Mouse (Mus musculus): ENCODE data around the gene Gm42791. TPM values are rescaled to one million over a fixed set of nuclear protein-coding genes. Genes with fewer than 3 reads are reported as not detected.

The Gm42791 gene
- total and polyA plus RNA-seq, 2 experiments = not detected

DNA sequence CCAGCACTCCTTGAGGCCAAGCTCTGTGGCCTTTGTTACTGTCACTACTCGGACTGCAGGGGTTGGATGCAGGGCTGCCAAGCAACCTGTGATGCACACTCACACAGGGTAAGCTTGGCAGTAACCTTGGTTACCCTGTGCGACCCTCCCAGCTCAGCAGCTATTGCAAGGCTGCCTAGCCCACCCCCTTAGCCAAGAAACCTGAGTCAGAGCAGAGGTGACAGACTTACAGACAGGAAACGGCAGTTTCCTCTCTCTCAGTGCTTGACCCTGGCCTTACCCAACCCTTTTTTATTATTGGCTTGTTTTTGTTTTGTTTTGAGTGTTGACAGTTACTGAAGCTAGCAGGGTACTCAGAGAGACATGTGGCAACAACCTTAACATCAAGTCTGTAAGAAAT lies 82.7 kb downstream of the Gm42791 start:
- no peak overlapping the region for H3K4me3 ChIP-seq (ENCODE audit: insufficient read depth, low read depth, low read length)
- no peaks in the 10 kb centered on the region for H3K79me2 ChIP-seq (ENCODE audit: control insufficient read depth, insufficient read depth, low read length)
- H3K9ac ChIP-seq (ENCODE audit: low read depth, low read length) = no peak overlapping the region
- WGBS = 63% methylated on average over 3 of the region's 3 CpGs
- peaks cover 2% of the 10 kb centered on the region; the same call in 1 of the 2 replicates for H3K36me3 ChIP-seq (ENCODE audit: control insufficient read depth, insufficient read depth, low read length)
- no peak for DNase-seq (ENCODE audit: extremely low read depth, low read depth, low spot score)
- no peaks in the 10 kb centered on the region for H3K27me3 ChIP-seq (ENCODE audit: control insufficient read depth, insufficient read depth, low read length)
- H3K27ac ChIP-seq (replicated peaks; ENCODE audit: insufficient read depth, low read depth, low read length) = no peak overlapping the region
- no peak for TF ChIP-seq POLR2A (IDR thresholded peaks at IDR 0.05; ENCODE audit: extremely low read depth, insufficient read depth, low read length)
- no peak for TF ChIP-seq CTCF (IDR thresholded peaks at IDR 0.05; ENCODE audit: low read depth, low read length)
- H3K4me1 ChIP-seq (ENCODE audit: control insufficient read depth, insufficient read depth, low read length) = peaks cover 5% of the 10 kb centered on the region; the same call in 1 of the 2 replicates

DNA sequence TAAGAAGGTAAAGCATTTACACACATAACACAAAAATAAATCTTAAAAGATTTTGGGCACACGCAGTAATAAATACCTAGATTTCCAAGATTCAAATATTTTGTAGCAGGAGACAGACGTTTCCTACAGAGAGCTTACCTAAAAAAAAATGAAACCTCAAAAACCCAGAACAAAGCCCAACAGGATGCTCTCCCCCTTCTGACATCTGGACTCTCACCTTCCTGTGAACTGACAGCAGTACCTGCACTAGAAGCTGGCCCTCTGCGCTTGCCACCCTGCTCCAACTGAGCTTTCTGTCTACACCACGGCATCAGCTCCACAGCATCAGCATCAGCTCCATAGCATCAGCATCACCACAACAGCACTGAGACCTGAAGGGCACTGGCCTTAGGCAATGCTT lies 84.9 kb downstream of the Gm42791 start:
- no peak for DNase-seq (ENCODE audit: extremely low read depth, low read depth, low spot score)
- H3K4me3 ChIP-seq (ENCODE audit: insufficient read depth, low read depth, low read length) = no peak overlapping the region
- TF ChIP-seq POLR2A (IDR thresholded peaks at IDR 0.05; ENCODE audit: extremely low read depth, insufficient read depth, low read length) (no peak), CTCF (IDR thresholded peaks at IDR 0.05; ENCODE audit: low read depth, low read length) (no peak)
- H3K9ac ChIP-seq (ENCODE audit: low read depth, low read length) = no peak overlapping the region
- H3K4me1 ChIP-seq (ENCODE audit: control insufficient read depth, insufficient read depth, low read length) = peaks cover 5% of the 10 kb centered on the region; the same call in 1 of the 2 replicates
- H3K27ac ChIP-seq (replicated peaks; ENCODE audit: insufficient read depth, low read depth, low read length) = no peak overlapping the region
- H3K79me2 ChIP-seq (ENCODE audit: control insufficient read depth, insufficient read depth, low read length) = no peaks in the 10 kb centered on the region
- 86% methylated on average over 4 of the region's 4 CpGs for WGBS
- H3K27me3 ChIP-seq (ENCODE audit: control insufficient read depth, insufficient read depth, low read length) = no peaks in the 10 kb centered on the region
- no peaks in the 10 kb centered on the region for H3K36me3 ChIP-seq (ENCODE audit: control insufficient read depth, insufficient read depth, low read length)

DNA sequence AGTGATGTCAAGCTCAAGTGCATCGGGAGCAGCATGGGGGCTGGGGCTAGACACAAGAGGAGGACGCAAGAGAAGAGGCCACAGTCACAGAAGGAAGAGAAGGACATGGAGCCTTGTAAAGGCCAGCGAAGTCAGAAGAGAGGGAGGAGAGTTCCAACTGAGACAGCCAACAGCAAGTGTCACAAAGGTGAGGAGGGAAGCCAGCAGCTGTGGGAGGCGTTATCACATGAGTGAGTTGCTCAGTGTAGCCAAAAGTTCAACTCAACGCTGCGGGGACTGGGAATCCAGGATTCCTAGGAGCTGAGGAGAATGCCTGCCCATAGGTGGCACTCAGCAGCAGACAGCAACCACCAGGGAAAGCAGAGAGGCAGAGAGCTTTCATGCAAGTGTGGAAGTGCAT lies 85.5 kb downstream of the Gm42791 start:
- Histone ChIP-seq H3K9ac (ENCODE audit: low read depth, low read length) (no peak overlapping the region), H3K36me3 (ENCODE audit: control insufficient read depth, insufficient read depth, low read length) (no peaks in the 10 kb centered on the region), H3K4me1 (ENCODE audit: control insufficient read depth, insufficient read depth, low read length) (peaks cover 5% of the 10 kb centered on the region; the same call in 1 of the 2 replicates), H3K27me3 (ENCODE audit: control insufficient read depth, insufficient read depth, low read length) (no peaks in the 10 kb centered on the region), H3K4me3 (ENCODE audit: insufficient read depth, low read depth, low read length) (no peak overlapping the region), H3K79me2 (ENCODE audit: control insufficient read depth, insufficient read depth, low read length) (no peaks in the 10 kb centered on the region), H3K27ac (replicated peaks; ENCODE audit: insufficient read depth, low read depth, low read length) (no peak overlapping the region)
- TF ChIP-seq POLR2A (IDR thresholded peaks at IDR 0.05; ENCODE audit: extremely low read depth, insufficient read depth, low read length) = no peak
- TF ChIP-seq CTCF (IDR thresholded peaks at IDR 0.05; ENCODE audit: low read depth, low read length) = peak; percentile 45
- peak; percentile 71 for DNase-seq (ENCODE audit: extremely low read depth, low read depth, low spot score)
- WGBS = 43% methylated on average over 6 of the region's 6 CpGs

DNA sequence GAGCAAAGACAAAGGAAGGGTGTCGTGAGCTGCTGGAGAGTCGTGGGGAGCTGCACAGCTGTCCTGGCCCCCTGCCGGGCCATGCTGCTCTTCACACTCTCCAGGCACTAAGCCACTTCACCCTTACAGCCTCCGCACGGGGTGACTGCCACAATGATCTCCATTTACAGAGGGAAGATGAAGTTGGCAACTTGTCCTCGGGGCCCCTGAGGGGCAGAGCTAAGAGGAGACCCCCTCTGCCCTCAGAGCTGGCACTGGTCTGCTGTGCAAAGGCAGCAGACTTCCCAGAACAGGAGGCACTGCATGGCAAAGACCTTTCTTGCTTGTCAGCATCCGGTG lies 85.9 kb downstream of the Gm42791 start:
- H3K4me3 ChIP-seq (ENCODE audit: insufficient read depth, low read depth, low read length) = no peak overlapping the region
- no peak for DNase-seq (ENCODE audit: extremely low read depth, low read depth, low spot score)
- no peak for TF ChIP-seq CTCF (IDR thresholded peaks at IDR 0.05; ENCODE audit: low read depth, low read length)
- no peak for TF ChIP-seq POLR2A (IDR thresholded peaks at IDR 0.05; ENCODE audit: extremely low read depth, insufficient read depth, low read length)

DNA sequence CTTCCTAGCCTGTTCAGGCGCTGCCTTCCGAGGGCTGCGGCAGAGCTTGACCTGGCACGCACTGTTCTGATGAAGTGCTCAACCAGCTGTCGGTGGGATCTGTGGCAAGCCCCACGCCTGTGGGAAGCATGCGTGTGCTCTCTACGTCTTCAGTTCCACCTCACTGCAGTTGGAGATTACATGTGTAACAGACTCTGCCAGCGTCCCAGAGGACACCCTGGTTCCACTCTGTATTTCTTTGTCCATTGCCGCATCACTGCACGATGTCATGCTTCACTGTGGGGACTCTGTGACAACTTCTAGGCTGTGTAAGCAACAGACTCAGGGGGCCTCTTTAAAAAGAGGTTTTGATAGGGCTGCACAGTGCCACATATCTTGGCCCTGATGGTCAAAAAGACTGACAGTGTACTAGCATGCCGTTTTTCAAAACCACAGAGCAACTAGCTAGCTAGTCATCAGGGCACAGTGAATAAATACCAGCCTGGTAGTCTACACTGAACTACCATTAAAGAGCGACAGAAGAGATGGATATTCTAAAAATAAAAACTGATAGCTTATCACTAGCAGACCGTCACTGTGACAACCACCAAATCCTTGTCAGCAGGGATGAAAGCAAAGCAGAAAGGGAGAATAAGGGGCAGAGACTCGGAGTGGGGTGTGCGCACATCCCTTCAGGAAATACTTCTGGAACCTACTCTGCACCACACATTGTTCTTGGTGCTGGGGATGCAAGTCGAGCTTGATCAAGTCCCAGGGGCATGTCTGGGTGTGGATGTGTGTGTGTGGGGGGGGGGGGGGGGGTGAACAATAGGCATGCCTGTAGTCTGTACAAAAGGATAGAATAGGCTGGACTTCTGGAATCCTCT lies 86.5 kb downstream of the Gm42791 start:
- H3K79me2 ChIP-seq (ENCODE audit: control insufficient read depth, insufficient read depth, low read length) = no peaks in the 10 kb centered on the region
- TF ChIP-seq POLR2A (IDR thresholded peaks at IDR 0.05; ENCODE audit: extremely low read depth, insufficient read depth, low read length) (no peak), CTCF (IDR thresholded peaks at IDR 0.05; ENCODE audit: low read depth, low read length) (no peak)
- H3K4me1 ChIP-seq (ENCODE audit: control insufficient read depth, insufficient read depth, low read length) = peaks cover 5% of the 10 kb centered on the region; the same call in 1 of the 2 replicates
- H3K27ac ChIP-seq (replicated peaks; ENCODE audit: insufficient read depth, low read depth, low read length) = no peak overlapping the region
- no peak overlapping the region for H3K9ac ChIP-seq (ENCODE audit: low read depth, low read length)
- H3K36me3 ChIP-seq (ENCODE audit: control insufficient read depth, insufficient read depth, low read length) = no peaks in the 10 kb centered on the region
- no peaks in the 10 kb centered on the region for H3K27me3 ChIP-seq (ENCODE audit: control insufficient read depth, insufficient read depth, low read length)
- H3K4me3 ChIP-seq (ENCODE audit: insufficient read depth, low read depth, low read length) = no peak overlapping the region
- 86% methylated on average over 17 of the region's 17 CpGs for WGBS
- no peak for DNase-seq (ENCODE audit: extremely low read depth, low read depth, low spot score)

More for the DNA sequence above, 85.9 kb downstream of the Gm42791 start:
- Histone ChIP-seq H3K79me2 (ENCODE audit: control insufficient read depth, insufficient read depth, low read length) (no peaks in the 10 kb centered on the region), H3K36me3 (ENCODE audit: control insufficient read depth, insufficient read depth, low read length) (no peaks in the 10 kb centered on the region), H3K9ac (ENCODE audit: low read depth, low read length) (no peak overlapping the region), H3K27me3 (ENCODE audit: control insufficient read depth, insufficient read depth, low read length) (no peaks in the 10 kb centered on the region), H3K4me1 (ENCODE audit: control insufficient read depth, insufficient read depth, low read length) (peaks cover 5% of the 10 kb centered on the region; the same call in 1 of the 2 replicates), H3K27ac (replicated peaks; ENCODE audit: insufficient read depth, low read depth, low read length) (no peak overlapping the region)
- WGBS = 61% methylated on average over 7 of the region's 7 CpGs

DNA sequence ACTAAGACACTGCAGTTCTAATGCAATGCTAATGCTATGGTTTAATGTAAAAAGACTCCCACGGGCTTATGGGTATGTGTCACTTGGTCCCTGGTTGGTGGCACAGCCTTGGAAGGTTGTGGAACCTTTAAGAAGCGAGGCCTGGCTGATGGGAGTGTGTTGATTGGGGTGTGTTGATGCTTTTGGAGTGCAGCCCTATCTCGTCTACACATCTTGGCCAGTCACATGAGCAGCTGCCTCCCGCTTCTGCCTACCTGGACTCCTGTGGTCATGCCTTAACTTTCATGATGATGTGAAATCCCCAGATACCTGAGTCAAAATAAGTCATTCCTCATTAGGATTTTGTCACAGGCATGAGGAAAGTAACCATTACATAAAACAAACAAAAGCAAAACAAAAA lies 88.6 kb downstream of the Gm42791 start:
- Histone ChIP-seq H3K4me3 (ENCODE audit: insufficient read depth, low read depth, low read length) (no peak overlapping the region), H3K36me3 (ENCODE audit: control insufficient read depth, insufficient read depth, low read length) (no peaks in the 10 kb centered on the region), H3K4me1 (ENCODE audit: control insufficient read depth, insufficient read depth, low read length) (peaks cover 5% of the 10 kb centered on the region; the same call in 1 of the 2 replicates), H3K9ac (ENCODE audit: low read depth, low read length) (no peak overlapping the region), H3K79me2 (ENCODE audit: control insufficient read depth, insufficient read depth, low read length) (no peaks in the 10 kb centered on the region), H3K27ac (replicated peaks; ENCODE audit: insufficient read depth, low read depth, low read length) (no peak overlapping the region), H3K27me3 (ENCODE audit: control insufficient read depth, insufficient read depth, low read length) (no peaks in the 10 kb centered on the region)
- WGBS = 83% methylated on average over 4 of the region's 4 CpGs
- TF ChIP-seq POLR2A (IDR thresholded peaks at IDR 0.05; ENCODE audit: extremely low read depth, insufficient read depth, low read length) = no peak
- DNase-seq (ENCODE audit: extremely low read depth, low read depth, low spot score) = no peak

All from liver, adult 2 months (tissue).